Mouse (Mus musculus): ENCODE measurements around the gene A330070K13Rik. TPM values are rescaled to one million over a fixed set of nuclear protein-coding genes. Genes with fewer than 3 reads are reported as not detected.

The A330070K13Rik gene
- polyA plus RNA-seq, 1 experiment from 2014 or later: not detected

DNA sequence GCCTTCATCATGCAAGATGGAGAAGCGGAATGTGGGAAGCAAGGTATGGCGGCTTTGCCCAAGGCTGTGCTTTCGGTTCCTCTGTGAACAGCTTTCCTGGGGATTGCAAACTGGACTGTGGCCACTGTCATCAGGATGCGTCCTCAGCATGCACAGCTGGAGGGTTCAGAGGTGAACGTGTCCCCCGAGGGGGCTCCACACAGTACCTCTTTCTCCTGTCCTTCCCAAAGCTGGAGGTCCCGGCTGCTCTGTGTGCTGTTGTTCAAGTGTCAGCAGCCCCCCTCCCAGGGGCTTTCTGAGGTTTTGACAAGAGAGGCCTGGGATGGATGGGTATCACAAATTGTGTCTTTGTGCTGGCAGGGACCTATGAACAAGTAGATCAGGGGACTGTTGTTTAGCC is 2.0 kb upstream of the A330070K13Rik start:
- no peak overlapping the region for H3K4me2 ChIP-seq
- no peaks in the 10 kb centered on the region for H3K36me3 ChIP-seq (ENCODE audit: control insufficient read depth, insufficient read depth, low read length)
- DNase-seq (ENCODE audit: low spot score, missing footprints) (no peak), ATAC-seq (ENCODE audit: low FRiP score) (no peak)
- no peaks in the 10 kb centered on the region for H3K9me3 ChIP-seq (ENCODE audit: control insufficient read depth, low read length)
- no peak overlapping the region for H3K4me3 ChIP-seq (ENCODE audit: low read depth, low read length)
- WGBS: 58% methylated on average over 7 of the region's 7 CpGs
- H3K27me3 ChIP-seq (ENCODE audit: control insufficient read depth, insufficient read depth, low read length): no peaks in the 10 kb centered on the region
- H3K4me1 ChIP-seq (ENCODE audit: control insufficient read depth, insufficient read depth, low read length): no peaks in the 10 kb centered on the region
- no peak overlapping the region for H3K27ac ChIP-seq (ENCODE audit: low read depth, low read length)
- H3K9ac ChIP-seq (ENCODE audit: low read length): no peak overlapping the region

- no peaks in the 10 kb centered on the region for H3K9me3 ChIP-seq (ENCODE audit: control insufficient read depth, low read length)
- no peak overlapping the region for H3K4me3 ChIP-seq (ENCODE audit: low read depth, low read length)
- no peaks in the 10 kb centered on the region for H3K36me3 ChIP-seq (ENCODE audit: control insufficient read depth, insufficient read depth, low read length)
- no peak overlapping the region for H3K9ac ChIP-seq (ENCODE audit: low read length)
- no peaks in the 10 kb centered on the region for H3K27me3 ChIP-seq (ENCODE audit: control insufficient read depth, insufficient read depth, low read length)
- H3K4me2 ChIP-seq: no peak overlapping the region
- DNase-seq (ENCODE audit: low spot score, missing footprints): no peak
- H3K27ac ChIP-seq (ENCODE audit: low read depth, low read length): no peak overlapping the region
- WGBS: 93% methylated on average over 3 of the region's 3 CpGs
- no peaks in the 10 kb centered on the region for H3K4me1 ChIP-seq (ENCODE audit: control insufficient read depth, insufficient read depth, low read length)
- ATAC-seq (ENCODE audit: low FRiP score): no peak
Measured at GRCm38 (mm10) chr5:130375411-130375810, 9.0 kb downstream of the A330070K13Rik start.

GRCm38 (mm10) chr5:130369237-130369636 is 15.2 kb downstream of the A330070K13Rik start, which contains the start of gene Caln1:
Gene Caln1, plus strand, starts transcription at chr5:130369455.
- ATAC-seq (ENCODE audit: low FRiP score) (no peak), DNase-seq (ENCODE audit: low spot score, missing footprints) (no peak)
- Histone ChIP-seq H3K4me3 (ENCODE audit: low read depth, low read length) (no peak within 1 kb of the TSS), H3K9ac (ENCODE audit: low read length) (no peak within 1 kb of the TSS), H3K36me3 (ENCODE audit: control insufficient read depth, insufficient read depth, low read length) (no peaks in the 10 kb centered on the region), H3K27me3 (ENCODE audit: control insufficient read depth, insufficient read depth, low read length) (no peaks in the 10 kb centered on the region), H3K27ac (ENCODE audit: low read depth, low read length) (no peak within 1 kb of the TSS), H3K9me3 (ENCODE audit: control insufficient read depth, low read length) (no peaks in the 10 kb centered on the region), H3K4me1 (ENCODE audit: control insufficient read depth, insufficient read depth, low read length) (no peaks in the 10 kb centered on the region), H3K4me2 (no peak within 1 kb of the TSS)
- 91% methylated on average over 11 of the region's 11 CpGs for WGBS

- ATAC-seq (ENCODE audit: low FRiP score) (no peak), DNase-seq (ENCODE audit: low spot score, missing footprints) (no peak)
- H3K4me3 ChIP-seq (ENCODE audit: low read depth, low read length): no peak overlapping the region
- no peaks in the 10 kb centered on the region for H3K27me3 ChIP-seq (ENCODE audit: control insufficient read depth, insufficient read depth, low read length)
- 78% methylated on average over 6 of the region's 6 CpGs for WGBS
- H3K9ac ChIP-seq (ENCODE audit: low read length): no peak overlapping the region
- H3K27ac ChIP-seq (ENCODE audit: low read depth, low read length): no peak overlapping the region
- no peaks in the 10 kb centered on the region for H3K36me3 ChIP-seq (ENCODE audit: control insufficient read depth, insufficient read depth, low read length)
- no peaks in the 10 kb centered on the region for H3K4me1 ChIP-seq (ENCODE audit: control insufficient read depth, insufficient read depth, low read length)
- H3K9me3 ChIP-seq (ENCODE audit: control insufficient read depth, low read length): no peaks in the 10 kb centered on the region
- no peak overlapping the region for H3K4me2 ChIP-seq
Measured at GRCm38 (mm10) chr5:130368236-130368635, 16.2 kb downstream of the A330070K13Rik start.

- peaks cover 4% of the 10 kb centered on the region; the same call in 1 of the 2 replicates for H3K4me1 ChIP-seq (ENCODE audit: control insufficient read depth, insufficient read depth, low read length)
- no peak for ATAC-seq (ENCODE audit: low FRiP score)
- 52% methylated on average over 3 of the region's 3 CpGs for WGBS
- H3K4me2 ChIP-seq: no peak overlapping the region
- H3K27me3 ChIP-seq (ENCODE audit: control insufficient read depth, insufficient read depth, low read length): no peaks in the 10 kb centered on the region
- H3K4me3 ChIP-seq (ENCODE audit: low read depth, low read length): no peak overlapping the region
- H3K27ac ChIP-seq (ENCODE audit: low read depth, low read length): no peak overlapping the region
- H3K9me3 ChIP-seq (ENCODE audit: control insufficient read depth, low read length): no peaks in the 10 kb centered on the region
- H3K9ac ChIP-seq (ENCODE audit: low read length): no peak overlapping the region
- no peak for DNase-seq (ENCODE audit: low spot score, missing footprints)
- no peaks in the 10 kb centered on the region for H3K36me3 ChIP-seq (ENCODE audit: control insufficient read depth, insufficient read depth, low read length)
Measured at GRCm38 (mm10) chr5:130363773-130364172, 20.7 kb downstream of the A330070K13Rik start.

GRCm38 (mm10) chr5:130363111-130363510 is 21.3 kb downstream of the A330070K13Rik start:
- DNase-seq (ENCODE audit: low spot score, missing footprints): no peak
- Histone ChIP-seq H3K4me2 (no peak overlapping the region), H3K4me3 (ENCODE audit: low read depth, low read length) (no peak overlapping the region), H3K27me3 (ENCODE audit: control insufficient read depth, insufficient read depth, low read length) (no peaks in the 10 kb centered on the region), H3K36me3 (ENCODE audit: control insufficient read depth, insufficient read depth, low read length) (no peaks in the 10 kb centered on the region), H3K4me1 (ENCODE audit: control insufficient read depth, insufficient read depth, low read length) (peaks cover 4% of the 10 kb centered on the region; the same call in 1 of the 2 replicates), H3K9ac (ENCODE audit: low read length) (no peak overlapping the region), H3K9me3 (ENCODE audit: control insufficient read depth, low read length) (no peaks in the 10 kb centered on the region), H3K27ac (ENCODE audit: low read depth, low read length) (no peak overlapping the region)
- WGBS: 59% methylated on average over 4 of the region's 4 CpGs
- no peak for ATAC-seq (ENCODE audit: low FRiP score)

DNA sequence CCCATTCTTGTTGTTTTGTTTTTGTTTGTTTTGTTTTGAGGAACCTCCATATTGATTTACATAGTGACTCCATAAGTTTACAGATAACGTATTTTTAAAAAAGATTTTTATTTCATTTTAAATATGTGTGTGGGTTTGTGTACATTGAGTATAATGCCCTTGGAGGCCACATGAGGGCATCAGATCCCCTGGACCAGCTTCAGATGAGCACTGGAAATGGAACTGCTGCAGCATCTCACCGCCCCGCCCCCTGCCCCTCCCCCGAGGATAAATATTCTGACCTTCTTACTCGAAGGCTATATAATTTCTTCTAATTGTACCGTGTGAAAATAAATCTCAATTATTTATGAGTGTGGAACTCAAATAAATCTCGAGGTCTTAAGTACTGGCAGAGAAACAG is 29.2 kb downstream of the A330070K13Rik start:
- Histone ChIP-seq H3K4me1 (ENCODE audit: control insufficient read depth, insufficient read depth, low read length) (no peaks in the 10 kb centered on the region), H3K27ac (ENCODE audit: low read depth, low read length) (no peak overlapping the region), H3K9ac (ENCODE audit: low read length) (no peak overlapping the region), H3K9me3 (ENCODE audit: control insufficient read depth, low read length) (no peaks in the 10 kb centered on the region), H3K4me3 (ENCODE audit: low read depth, low read length) (no peak overlapping the region), H3K36me3 (ENCODE audit: control insufficient read depth, insufficient read depth, low read length) (no peaks in the 10 kb centered on the region), H3K27me3 (ENCODE audit: control insufficient read depth, insufficient read depth, low read length) (no peaks in the 10 kb centered on the region), H3K4me2 (no peak overlapping the region)
- no peak for DNase-seq (ENCODE audit: low spot score, missing footprints)
- ATAC-seq (ENCODE audit: low FRiP score): no peak
- 67% methylated on average over 7 of the region's 7 CpGs for WGBS

GRCm38 (mm10) chr5:130345871-130346270 is 38.6 kb downstream of the A330070K13Rik start:
- no peak overlapping the region for H3K27ac ChIP-seq (ENCODE audit: low read depth, low read length)
- H3K4me1 ChIP-seq (ENCODE audit: control insufficient read depth, insufficient read depth, low read length): no peaks in the 10 kb centered on the region
- DNase-seq (ENCODE audit: low spot score, missing footprints): no peak
- H3K27me3 ChIP-seq (ENCODE audit: control insufficient read depth, insufficient read depth, low read length): no peaks in the 10 kb centered on the region
- H3K4me3 ChIP-seq (ENCODE audit: low read depth, low read length): no peak overlapping the region
- H3K9ac ChIP-seq (ENCODE audit: low read length): no peak overlapping the region
- H3K9me3 ChIP-seq (ENCODE audit: control insufficient read depth, low read length): peaks cover 2% of the 10 kb centered on the region; the same call in 1 of the 2 replicates
- no peaks in the 10 kb centered on the region for H3K36me3 ChIP-seq (ENCODE audit: control insufficient read depth, insufficient read depth, low read length)
- 88% methylated on average over 2 of the region's 2 CpGs for WGBS
- H3K4me2 ChIP-seq: no peak overlapping the region
- no peak for ATAC-seq (ENCODE audit: low FRiP score)

- no peaks in the 10 kb centered on the region for H3K4me1 ChIP-seq (ENCODE audit: control insufficient read depth, insufficient read depth, low read length)
- H3K9ac ChIP-seq (ENCODE audit: low read length): no peak overlapping the region
- no peaks in the 10 kb centered on the region for H3K36me3 ChIP-seq (ENCODE audit: control insufficient read depth, insufficient read depth, low read length)
- no peak overlapping the region for H3K27ac ChIP-seq (ENCODE audit: low read depth, low read length)
- ATAC-seq (ENCODE audit: low FRiP score) (no peak), DNase-seq (ENCODE audit: low spot score, missing footprints) (peak; percentile 10)
- H3K9me3 ChIP-seq (ENCODE audit: control insufficient read depth, low read length): peaks cover 2% of the 10 kb centered on the region; the same call in 1 of the 2 replicates
- 94% methylated on average over 7 of the region's 7 CpGs for WGBS
- H3K4me2 ChIP-seq: no peak overlapping the region
- no peak overlapping the region for H3K4me3 ChIP-seq (ENCODE audit: low read depth, low read length)
- H3K27me3 ChIP-seq (ENCODE audit: control insufficient read depth, insufficient read depth, low read length): no peaks in the 10 kb centered on the region
Measured at GRCm38 (mm10) chr5:130344999-130345398, 39.4 kb downstream of the A330070K13Rik start.

All from midbrain, embryonic 11.5 days (tissue).